Mouse (Mus musculus): Measurements from ENCODE around the gene Ccdc188. TPM values are rescaled to one million over a fixed set of nuclear protein-coding genes. Genes with fewer than 3 reads are reported as not detected.

Gene Ccdc188
- total and polyA plus RNA-seq, 3 experiments: not detected

DNA sequence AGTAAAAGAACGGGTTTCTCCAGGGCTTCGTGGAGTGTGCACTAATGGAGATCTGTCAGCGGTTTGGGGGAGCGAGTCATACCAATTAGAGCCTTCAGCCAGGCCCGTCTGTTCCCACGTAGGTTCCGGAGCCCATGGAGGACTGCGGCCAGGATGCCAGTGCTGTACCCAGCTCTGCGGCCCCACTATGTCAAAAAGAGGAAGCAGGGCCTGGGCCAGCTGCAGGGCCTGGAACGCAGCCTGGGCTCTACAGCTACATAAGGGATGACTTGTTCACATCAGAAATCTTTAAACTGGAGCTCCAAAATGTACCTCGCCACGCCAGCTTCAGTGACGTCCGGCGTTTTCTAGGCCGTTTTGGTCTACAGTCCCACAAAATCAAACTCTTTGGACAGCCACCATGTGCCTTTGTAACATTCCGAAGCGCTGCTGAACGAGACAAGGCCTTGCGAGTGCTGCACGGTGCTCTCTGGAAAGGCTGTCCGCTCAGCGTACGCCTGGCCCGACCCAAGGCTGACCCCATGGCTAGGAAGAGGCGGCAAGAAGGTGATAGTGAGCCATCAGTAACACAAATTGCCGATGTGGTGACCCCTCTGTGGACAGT is 31.8 kb downstream of the Ccdc188 start:
- Histone ChIP-seq H3K4me1 (ENCODE audit: insufficient read depth, low read depth, low read length) (peaks cover 76% of the 10 kb centered on the region), H3K27me3 (ENCODE audit: insufficient read depth, low read length) (no peaks in the 10 kb centered on the region), H3K4me3 (ENCODE audit: low read depth, low read length) (peak overlapping the region; percentile 95), H3K9me3 (replicated peaks) (no peaks in the 10 kb centered on the region), H3K36me3 (replicated peaks) (peaks cover 81% of the 10 kb centered on the region)
- DNase-seq (ENCODE audit: low spot score): peak; percentile 81
- TF ChIP-seq POLR2AphosphoS5 (IDR thresholded peaks at IDR 0.05; ENCODE audit: insufficient replicate concordance, low read depth, low read length): no peak
- TF ChIP-seq GATA1 (IDR thresholded peaks at IDR 0.05; ENCODE audit: borderline replicate concordance, low read length): no peak
- no peak for TF ChIP-seq TAL1 (conservative IDR thresholded peaks at IDR 0.05; ENCODE audit: low read depth, low read length)
- no peak for TF ChIP-seq GATA2 (IDR thresholded peaks at IDR 0.05; ENCODE audit: borderline replicate concordance, low read depth, low read length)
- TF ChIP-seq CTCF (IDR thresholded peaks at IDR 0.05; ENCODE audit: low read depth, low read length): no peak
- ATAC-seq (ENCODE audit: extremely low read depth, insufficient number of reproducible peaks, low FRiP score, poor library complexity, severe bottlenecking): peak; percentile 42; the same call in 1 of the 2 replicates

DNA sequence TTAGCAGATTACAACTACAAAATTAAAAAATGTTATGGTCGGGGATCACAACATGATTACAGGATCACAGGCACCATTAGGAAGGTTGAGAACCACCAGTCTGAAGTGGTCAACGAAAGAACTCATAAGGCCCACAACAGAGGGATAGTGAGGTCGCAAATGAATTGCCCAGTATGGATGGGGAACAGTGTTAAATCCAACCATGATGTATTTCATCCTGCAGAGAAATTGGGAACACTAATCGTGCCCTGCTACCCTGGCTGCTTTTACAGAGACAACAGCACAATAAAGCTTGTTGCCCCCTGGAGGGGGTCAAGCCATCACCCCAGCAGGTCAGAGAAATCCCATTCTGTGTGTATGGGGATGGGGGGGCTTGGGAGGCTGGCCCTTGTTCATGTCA is 32.6 kb downstream of the Ccdc188 start:
- Histone ChIP-seq H3K36me3 (replicated peaks) (peaks cover 78% of the 10 kb centered on the region), H3K4me1 (ENCODE audit: insufficient read depth, low read depth, low read length) (peaks cover 68% of the 10 kb centered on the region), H3K9me3 (replicated peaks) (no peaks in the 10 kb centered on the region), H3K4me3 (ENCODE audit: low read depth, low read length) (peak overlapping the region; percentile 95), H3K27me3 (ENCODE audit: insufficient read depth, low read length) (no peaks in the 10 kb centered on the region)
- no peak for DNase-seq (ENCODE audit: low spot score)
- ATAC-seq (ENCODE audit: extremely low read depth, insufficient number of reproducible peaks, low FRiP score, poor library complexity, severe bottlenecking): no peak
- TF ChIP-seq GATA2 (IDR thresholded peaks at IDR 0.05; ENCODE audit: borderline replicate concordance, low read depth, low read length) (no peak), POLR2AphosphoS5 (IDR thresholded peaks at IDR 0.05; ENCODE audit: insufficient replicate concordance, low read depth, low read length) (no peak; the same call in 1 of the 2 replicates), CTCF (IDR thresholded peaks at IDR 0.05; ENCODE audit: low read depth, low read length) (no peak), GATA1 (IDR thresholded peaks at IDR 0.05; ENCODE audit: borderline replicate concordance, low read length) (no peak), TAL1 (conservative IDR thresholded peaks at IDR 0.05; ENCODE audit: low read depth, low read length) (no peak)

DNA sequence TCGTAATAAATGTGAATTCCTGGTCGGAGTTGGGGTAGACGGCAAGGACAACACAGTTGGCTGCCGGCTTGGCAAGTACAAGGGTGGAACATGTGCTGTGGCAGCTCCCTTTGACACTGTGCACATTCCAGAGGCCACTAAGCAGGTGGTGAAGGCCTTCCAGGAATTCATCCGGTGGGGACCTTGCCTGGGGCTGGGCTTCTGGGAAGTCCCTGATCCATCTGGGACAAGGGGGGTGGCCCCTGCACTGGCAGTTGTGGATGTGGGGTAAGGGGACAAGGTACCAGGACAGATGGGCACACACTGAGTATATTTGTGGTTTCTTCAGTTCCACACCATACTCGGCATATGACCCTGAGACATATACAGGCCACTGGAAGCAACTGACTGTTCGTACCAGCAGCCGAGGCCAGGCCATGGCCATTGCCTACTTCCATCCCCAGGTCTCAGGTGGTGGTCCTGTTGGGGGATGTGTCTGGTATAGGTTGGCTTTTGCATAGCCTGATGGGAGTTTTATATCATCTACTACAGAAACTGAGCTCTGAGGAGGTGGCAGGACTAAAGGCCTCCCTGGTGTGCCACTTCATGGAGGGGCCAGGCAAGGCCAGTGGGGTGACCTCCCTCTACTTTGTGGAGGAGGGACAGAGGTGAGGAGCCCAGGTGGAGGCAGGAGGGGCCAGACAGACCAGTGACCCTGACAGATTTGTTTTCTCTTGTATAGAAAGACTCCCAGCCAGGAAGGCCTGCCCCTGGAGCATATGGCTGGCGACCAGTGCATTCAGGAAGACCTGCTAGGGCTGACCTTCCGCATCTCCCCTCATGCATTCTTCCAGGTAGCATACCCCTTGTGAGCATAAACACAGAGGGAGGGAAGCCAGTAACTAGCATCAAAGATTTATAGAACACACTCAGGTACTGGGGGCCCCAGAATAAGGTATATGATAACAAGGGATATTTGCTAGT is 33.4 kb downstream of the Ccdc188 start:
- H3K4me3 ChIP-seq (ENCODE audit: low read depth, low read length): peak overlapping the region; percentile 95
- no peaks in the 10 kb centered on the region for H3K9me3 ChIP-seq (replicated peaks)
- peaks cover 78% of the 10 kb centered on the region for H3K36me3 ChIP-seq (replicated peaks)
- ATAC-seq (ENCODE audit: extremely low read depth, insufficient number of reproducible peaks, low FRiP score, poor library complexity, severe bottlenecking) (no peak), DNase-seq (ENCODE audit: low spot score) (no peak)
- TF ChIP-seq POLR2AphosphoS5 (IDR thresholded peaks at IDR 0.05; ENCODE audit: insufficient replicate concordance, low read depth, low read length) (0 out of 2 replicates have a peak, but pooled peaks have one; percentile 33), GATA1 (IDR thresholded peaks at IDR 0.05; ENCODE audit: borderline replicate concordance, low read length) (no peak)
- H3K4me1 ChIP-seq (ENCODE audit: insufficient read depth, low read depth, low read length): peaks cover 63% of the 10 kb centered on the region
- no peaks in the 10 kb centered on the region for H3K27me3 ChIP-seq (ENCODE audit: insufficient read depth, low read length)

DNA sequence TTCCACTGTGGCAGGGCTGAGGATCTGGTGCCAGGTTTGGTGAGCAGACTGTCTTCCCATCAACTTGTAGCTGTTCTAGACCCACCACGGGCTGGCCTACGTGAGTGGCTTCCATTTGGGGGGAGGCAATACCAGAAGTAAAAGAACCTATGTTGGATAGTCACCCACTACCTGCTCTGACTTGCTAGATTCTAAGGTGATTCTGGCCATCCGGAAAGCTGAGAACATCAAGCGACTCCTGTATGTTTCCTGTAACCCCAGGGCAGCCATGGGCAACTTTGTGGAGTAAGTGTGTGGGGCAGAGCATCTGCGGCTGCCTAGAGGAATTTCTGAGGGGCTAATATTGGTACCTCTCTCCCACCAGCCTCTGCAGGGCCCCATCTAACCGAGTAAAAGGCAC is 35.1 kb downstream of the Ccdc188 start:
- Histone ChIP-seq H3K9me3 (replicated peaks) (no peaks in the 10 kb centered on the region), H3K27me3 (ENCODE audit: insufficient read depth, low read length) (no peaks in the 10 kb centered on the region), H3K36me3 (replicated peaks) (peaks cover 81% of the 10 kb centered on the region), H3K4me1 (ENCODE audit: insufficient read depth, low read depth, low read length) (peaks cover 54% of the 10 kb centered on the region), H3K4me3 (ENCODE audit: low read depth, low read length) (no peak overlapping the region)
- no peak for TF ChIP-seq TAL1 (conservative IDR thresholded peaks at IDR 0.05; ENCODE audit: low read depth, low read length)
- TF ChIP-seq POLR2AphosphoS5 (IDR thresholded peaks at IDR 0.05; ENCODE audit: insufficient replicate concordance, low read depth, low read length): 0 out of 2 replicates have a peak, but pooled peaks have one; percentile 7
- TF ChIP-seq GATA2 (IDR thresholded peaks at IDR 0.05; ENCODE audit: borderline replicate concordance, low read depth, low read length): no peak
- DNase-seq (ENCODE audit: low spot score) (no peak), ATAC-seq (ENCODE audit: extremely low read depth, insufficient number of reproducible peaks, low FRiP score, poor library complexity, severe bottlenecking) (no peak)

GRCm38 (mm10) chr16:18253866-18254265 is 36.2 kb downstream of the Ccdc188 start:
- H3K9me3 ChIP-seq (replicated peaks): no peaks in the 10 kb centered on the region
- no peak overlapping the region for H3K4me3 ChIP-seq (ENCODE audit: low read depth, low read length)
- H3K27me3 ChIP-seq (ENCODE audit: insufficient read depth, low read length): no peaks in the 10 kb centered on the region
- DNase-seq (ENCODE audit: low spot score): no peak
- ATAC-seq (ENCODE audit: extremely low read depth, insufficient number of reproducible peaks, low FRiP score, poor library complexity, severe bottlenecking): no peak
- TF ChIP-seq POLR2AphosphoS5 (IDR thresholded peaks at IDR 0.05; ENCODE audit: insufficient replicate concordance, low read depth, low read length) (no peak; the same call in 1 of the 2 replicates), CTCF (IDR thresholded peaks at IDR 0.05; ENCODE audit: low read depth, low read length) (no peak), TAL1 (conservative IDR thresholded peaks at IDR 0.05; ENCODE audit: low read depth, low read length) (no peak), GATA1 (IDR thresholded peaks at IDR 0.05; ENCODE audit: borderline replicate concordance, low read length) (no peak), GATA2 (IDR thresholded peaks at IDR 0.05; ENCODE audit: borderline replicate concordance, low read depth, low read length) (no peak)
- H3K36me3 ChIP-seq (replicated peaks): peaks cover 92% of the 10 kb centered on the region
- H3K4me1 ChIP-seq (ENCODE audit: insufficient read depth, low read depth, low read length): peaks cover 54% of the 10 kb centered on the region

DNA sequence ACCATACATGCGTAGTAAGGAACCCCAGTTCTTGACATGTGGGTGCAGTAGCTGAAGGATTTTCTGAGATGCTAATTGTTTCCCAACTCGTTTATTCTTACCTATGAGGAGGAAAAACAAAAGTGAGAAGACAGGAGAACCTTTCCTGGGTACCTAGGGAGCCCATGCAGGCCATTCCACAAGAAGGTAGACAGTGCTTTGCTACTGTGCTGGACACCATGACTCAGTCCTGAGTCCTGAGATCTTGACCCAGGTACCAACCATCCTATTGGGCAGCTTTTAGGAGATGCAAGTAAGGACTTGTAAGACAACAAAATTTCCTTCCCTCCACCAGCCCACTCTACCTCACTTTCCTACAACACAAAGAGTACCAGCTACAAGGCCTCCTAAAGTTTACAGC is 40.5 kb downstream of the Ccdc188 start, which contains the start of gene Gm49776:
Gm49776 (minus strand) TSS at position 101 of the 400 bp plus-strand sequence.
- TF ChIP-seq CTCF (IDR thresholded peaks at IDR 0.05; ENCODE audit: low read depth, low read length): no peak
- TF ChIP-seq TAL1 (conservative IDR thresholded peaks at IDR 0.05; ENCODE audit: low read depth, low read length): no peak
- no peak for TF ChIP-seq GATA2 (IDR thresholded peaks at IDR 0.05; ENCODE audit: borderline replicate concordance, low read depth, low read length)
- TF ChIP-seq GATA1 (IDR thresholded peaks at IDR 0.05; ENCODE audit: borderline replicate concordance, low read length): no peak
- TF ChIP-seq POLR2AphosphoS5 (IDR thresholded peaks at IDR 0.05; ENCODE audit: insufficient replicate concordance, low read depth, low read length): no peak
- H3K36me3 ChIP-seq (replicated peaks): peaks cover 93% of the 10 kb centered on the region
- H3K4me1 ChIP-seq (ENCODE audit: insufficient read depth, low read depth, low read length): peaks cover 17% of the 10 kb centered on the region
- DNase-seq (ENCODE audit: low spot score) (no peak), ATAC-seq (ENCODE audit: extremely low read depth, insufficient number of reproducible peaks, low FRiP score, poor library complexity, severe bottlenecking) (no peak)
- no peak within 1 kb of the TSS for H3K4me3 ChIP-seq (ENCODE audit: low read depth, low read length)
- no peaks in the 10 kb centered on the region for H3K27me3 ChIP-seq (ENCODE audit: insufficient read depth, low read length)
- no peaks in the 10 kb centered on the region for H3K9me3 ChIP-seq (replicated peaks)
